Mouse (Mus musculus) heart, embryonic 15.5 days (tissue): Measurements from ENCODE around the gene R3hdm4. TPM values are rescaled to one million over a fixed set of nuclear protein-coding genes. Genes with fewer than 3 reads are reported as not detected.

Source experiments
- ATAC-seq: fragments of 200-750 bp; cut with Nextera tagmentation; replicated peaks from 2 replicates; pipeline ENCODE4 v1.8.0; 2017; ENCODE audit warnings: low read depth, moderate TSS enrichment; ENCODE audit not compliant: insufficient number of reproducible peaks, insufficient read depth, low FRiP score
- H3K27ac ChIP-seq: fragments of 300-500 bp; sonication (generic); 2 replicates; pipeline ENCODE4 v1.5.1; 2015; ENCODE audit warnings: mild to moderate bottlenecking, inconsistent platforms
- H3K27me3 ChIP-seq: fragments of 300-500 bp; sonication (generic); 2 replicates; pipeline ENCODE4 v1.6.1; 2015; ENCODE audit warnings: inconsistent platforms
- H3K36me3 ChIP-seq: fragments of 300-500 bp; sonication (generic); 2 replicates; pipeline ENCODE4 v1.6.1; 2015; ENCODE audit warnings: mild to moderate bottlenecking, inconsistent platforms
- H3K4me1 ChIP-seq: fragments of 300-500 bp; sonication (generic); replicated peaks from 2 replicates; pipeline ENCODE4 v1.6.1; 2015; ENCODE audit warnings: inconsistent platforms
- H3K4me2 ChIP-seq: fragments of 300-500 bp; sonication (generic); 2 replicates; pipeline ENCODE4 v1.6.1; 2015; ENCODE audit warnings: inconsistent platforms, mild to moderate bottlenecking, moderate library complexity
- H3K4me3 ChIP-seq: fragments of 300-500 bp; sonication (generic); 2 replicates; pipeline ENCODE4 v1.5.1; 2015; ENCODE audit warnings: mild to moderate bottlenecking, inconsistent platforms
- H3K9ac ChIP-seq: fragments of 300-500 bp; sonication (generic); 2 replicates; pipeline ENCODE4 v1.6.1; 2015; ENCODE audit warnings: mild to moderate bottlenecking, inconsistent platforms
- H3K9me3 ChIP-seq: fragments of 300-500 bp; sonication (generic); replicated peaks from 2 replicates; pipeline ENCODE4 v1.6.1; 2016; ENCODE audit warnings: inconsistent platforms
- WGBS: fragments of 180-500 bp; shearing (Covaris S2); methylation state at CpG from one replicate; pipeline ENCODE4 v1.1.7; 2015; ENCODE audit warnings: mixed read lengths; 5-methylcytosine and 5-hydroxymethylcytosine counted together
- polyA plus RNA-seq: library from polyadenylated mRNA; unstranded; fragments of >200 nt; fragmentation: Nextera tagmentation; extraction: Ambion mirVana; gene quantifications from 2 replicates; pipeline ENCODE4 v1.2.1, GENCODE M21; 2015

Gene R3hdm4
- polyA plus RNA-seq, 1 experiment from 2014 or later, result 95.2 TPM

- H3K36me3 ChIP-seq, result no peaks in the 10 kb centered on the region; the same call in 1 of the 2 replicates
- peak within 1 kb of the TSS; percentile 76 for H3K9ac ChIP-seq
- no peak within 1 kb of the TSS for H3K27ac ChIP-seq
- H3K4me3 ChIP-seq, result peak within 1 kb of the TSS; percentile 66
- no peaks in the 10 kb centered on the region for H3K9me3 ChIP-seq
- H3K4me2 ChIP-seq, result peak within 1 kb of the TSS; percentile 96
- 3% methylated on average over 29 of the region's 57 CpGs for WGBS
- 0 out of 2 replicates have a peak, but pooled peaks cover 4% of the 10 kb centered on the region for H3K27me3 ChIP-seq
- ATAC-seq, result peak; percentile 78
- H3K4me1 ChIP-seq, result peaks cover 19% of the 10 kb centered on the region
Measured at GRCm38 (mm10) chr10:79874290-79874862, 46.6 kb downstream of the R3hdm4 start, which contains the start of the genes Prtn3 and Plppr3. TSS of gene Prtn3 (plus strand) at chr10:79874476. TSS of gene Plppr3 (minus strand) at chr10:79874634.

GRCm38 (mm10) chr10:79873715-79874289, 47.2 kb downstream of the R3hdm4 start:
- H3K9ac ChIP-seq, result peak overlapping the region; percentile 76
- 4% methylated on average over 25 of the region's 26 CpGs for WGBS
- H3K27ac ChIP-seq, result no peak overlapping the region
- 0 out of 2 replicates have a peak, but pooled peaks cover 4% of the 10 kb centered on the region for H3K27me3 ChIP-seq
- ATAC-seq, result 0 out of 2 replicates have a peak, but pooled peaks have one; percentile 8
- H3K9me3 ChIP-seq, result no peaks in the 10 kb centered on the region
- H3K4me3 ChIP-seq, result peak overlapping the region; percentile 66
- H3K36me3 ChIP-seq, result no peaks in the 10 kb centered on the region; the same call in 1 of the 2 replicates
- H3K4me2 ChIP-seq, result peak overlapping the region; percentile 96
- peaks cover 18% of the 10 kb centered on the region for H3K4me1 ChIP-seq

- H3K9me3 ChIP-seq, result no peaks in the 10 kb centered on the region
- H3K9ac ChIP-seq, result no peak overlapping the region
- H3K27me3 ChIP-seq, result 0 out of 2 replicates have a peak, but pooled peaks cover 4% of the 10 kb centered on the region
- peak overlapping the region; percentile 66 for H3K4me3 ChIP-seq
- H3K36me3 ChIP-seq, result no peaks in the 10 kb centered on the region; the same call in 1 of the 2 replicates
- H3K4me2 ChIP-seq, result peak overlapping the region; percentile 96
- ATAC-seq, result no peak
- peaks cover 18% of the 10 kb centered on the region for H3K4me1 ChIP-seq
- WGBS, result 5% methylated on average over 6 of the region's 6 CpGs
- no peak overlapping the region for H3K27ac ChIP-seq
Measured at GRCm38 (mm10) chr10:79873313-79873712, 47.7 kb downstream of the R3hdm4 start.

GRCm38 (mm10) chr10:79872862-79873261, 48.1 kb downstream of the R3hdm4 start:
- H3K4me2 ChIP-seq, result no peak overlapping the region
- no peak overlapping the region for H3K4me3 ChIP-seq
- 0 out of 2 replicates have a peak, but pooled peaks cover 4% of the 10 kb centered on the region for H3K27me3 ChIP-seq
- no peak overlapping the region for H3K9ac ChIP-seq
- no peak for ATAC-seq
- H3K27ac ChIP-seq, result no peak overlapping the region
- peaks cover 18% of the 10 kb centered on the region for H3K4me1 ChIP-seq
- no peaks in the 10 kb centered on the region; the same call in 1 of the 2 replicates for H3K36me3 ChIP-seq
- no peaks in the 10 kb centered on the region for H3K9me3 ChIP-seq
- 45% methylated on average over 3 of the region's 3 CpGs for WGBS

- H3K27me3 ChIP-seq, result 0 out of 2 replicates have a peak, but pooled peaks cover 4% of the 10 kb centered on the region
- no peak overlapping the region for H3K27ac ChIP-seq
- no peak for ATAC-seq
- no peaks in the 10 kb centered on the region for H3K9me3 ChIP-seq
- no peaks in the 10 kb centered on the region; the same call in 1 of the 2 replicates for H3K36me3 ChIP-seq
- H3K4me1 ChIP-seq, result peaks cover 18% of the 10 kb centered on the region
- H3K4me3 ChIP-seq, result no peak overlapping the region
- H3K9ac ChIP-seq, result no peak overlapping the region
- no peak overlapping the region for H3K4me2 ChIP-seq
- 89% methylated on average over 8 of the region's 8 CpGs for WGBS
Measured at GRCm38 (mm10) chr10:79871845-79872244, 49.2 kb downstream of the R3hdm4 start.

GRCm38 (mm10) chr10:79866601-79867000, 54.4 kb downstream of the R3hdm4 start:
- Histone ChIP-seq H3K9me3 (no peaks in the 10 kb centered on the region), H3K9ac (no peak overlapping the region), H3K4me3 (no peak overlapping the region), H3K4me1 (peaks cover 17% of the 10 kb centered on the region), H3K27ac (no peak overlapping the region), H3K27me3 (no peaks in the 10 kb centered on the region), H3K36me3 (peaks cover 32% of the 10 kb centered on the region), H3K4me2 (no peak overlapping the region)
- no peak for ATAC-seq
- 73% methylated on average over 11 of the region's 11 CpGs for WGBS

GRCm38 (mm10) chr10:79865801-79866295, 55.2 kb downstream of the R3hdm4 start:
- H3K36me3 ChIP-seq, result peaks cover 39% of the 10 kb centered on the region
- H3K4me1 ChIP-seq, result peaks cover 17% of the 10 kb centered on the region
- H3K4me3 ChIP-seq, result no peak overlapping the region
- H3K27ac ChIP-seq, result 0 out of 2 replicates have a peak overlapping the region, but pooled peaks have one; percentile 57
- H3K9me3 ChIP-seq, result no peaks in the 10 kb centered on the region
- no peak overlapping the region for H3K4me2 ChIP-seq
- H3K27me3 ChIP-seq, result no peaks in the 10 kb centered on the region
- WGBS, result 59% methylated on average over 19 of the region's 19 CpGs
- no peak overlapping the region for H3K9ac ChIP-seq
- ATAC-seq, result peak; percentile 12

GRCm38 (mm10) chr10:79865189-79865601, 55.8 kb downstream of the R3hdm4 start:
- no peaks in the 10 kb centered on the region for H3K27me3 ChIP-seq
- no peak overlapping the region for H3K4me2 ChIP-seq
- peak overlapping the region; percentile 3; the same call in 1 of the 2 replicates for H3K9ac ChIP-seq
- peak; percentile 25 for ATAC-seq
- H3K9me3 ChIP-seq, result no peaks in the 10 kb centered on the region
- H3K36me3 ChIP-seq, result peaks cover 46% of the 10 kb centered on the region
- no peak overlapping the region for H3K4me3 ChIP-seq
- 51% methylated on average over 12 of the region's 12 CpGs for WGBS
- H3K27ac ChIP-seq, result peak overlapping the region; percentile 57
- peaks cover 20% of the 10 kb centered on the region for H3K4me1 ChIP-seq

GRCm38 (mm10) chr10:79864351-79865188, 56.4 kb downstream of the R3hdm4 start:
- Histone ChIP-seq H3K4me3 (no peak overlapping the region), H3K27ac (no peak overlapping the region), H3K4me2 (no peak overlapping the region), H3K9ac (no peak overlapping the region), H3K4me1 (peaks cover 26% of the 10 kb centered on the region), H3K27me3 (no peaks in the 10 kb centered on the region), H3K9me3 (no peaks in the 10 kb centered on the region), H3K36me3 (peaks cover 52% of the 10 kb centered on the region)
- 0 out of 2 replicates have a peak, but pooled peaks have one; percentile 5 for ATAC-seq
- 52% methylated on average over 10 of the region's 10 CpGs for WGBS

GRCm38 (mm10) chr10:79862925-79863324, 58.1 kb downstream of the R3hdm4 start:
- 61% methylated on average over 10 of the region's 10 CpGs for WGBS
- H3K9ac ChIP-seq, result no peak overlapping the region
- ATAC-seq, result no peak
- H3K4me2 ChIP-seq, result no peak overlapping the region
- H3K27ac ChIP-seq, result no peak overlapping the region
- H3K27me3 ChIP-seq, result no peaks in the 10 kb centered on the region
- no peak overlapping the region for H3K4me3 ChIP-seq
- peaks cover 43% of the 10 kb centered on the region for H3K4me1 ChIP-seq
- no peaks in the 10 kb centered on the region for H3K9me3 ChIP-seq
- peaks cover 62% of the 10 kb centered on the region for H3K36me3 ChIP-seq
